Mouse (Mus musculus): ENCODE data around the gene Rnf180. TPM values are rescaled to one million over a fixed set of nuclear protein-coding genes. Genes with fewer than 3 reads are reported as not detected.

Rnf180 gene
- polyA plus RNA-seq, 3 experiments from 2014 or later, result not detected

GRCm38 (mm10) chr13:105250264-105250663 lies 44.4 kb downstream of the Rnf180 start:
- no peak for ATAC-seq

GRCm38 (mm10) chr13:105249599-105249998 lies 45.0 kb downstream of the Rnf180 start:
- no peak for ATAC-seq

GRCm38 (mm10) chr13:105247691-105248090 lies 46.9 kb downstream of the Rnf180 start:
- ATAC-seq, result no peak

- no peak for ATAC-seq
These were observed 53.8 kb downstream of the Rnf180 start for GRCm38 (mm10) chr13:105240810-105241209.

- no peak for ATAC-seq
These were observed 67.5 kb downstream of the Rnf180 start for GRCm38 (mm10) chr13:105227126-105227525.

GRCm38 (mm10) chr13:105224048-105224447 lies 70.6 kb downstream of the Rnf180 start:
- no peak for ATAC-seq

- no peak for ATAC-seq
These were observed 71.5 kb downstream of the Rnf180 start for GRCm38 (mm10) chr13:105223147-105223546.

- ATAC-seq, result no peak
These were observed 72.4 kb downstream of the Rnf180 start for GRCm38 (mm10) chr13:105222016-105222725.

GRCm38 (mm10) chr13:105210746-105211145 lies 83.9 kb downstream of the Rnf180 start:
- no peak for ATAC-seq

GRCm38 (mm10) chr13:105203851-105204250 lies 90.8 kb downstream of the Rnf180 start:
- ATAC-seq, result no peak

- no peak for ATAC-seq
These were observed 96.0 kb downstream of the Rnf180 start for GRCm38 (mm10) chr13:105198658-105199057.

GRCm38 (mm10) chr13:105198028-105198427 lies 96.6 kb downstream of the Rnf180 start:
- ATAC-seq, result no peak

GRCm38 (mm10) chr13:105193583-105193982 lies 101.0 kb downstream of the Rnf180 start:
- no peak for ATAC-seq

- ATAC-seq, result no peak
These were observed 105.9 kb downstream of the Rnf180 start for GRCm38 (mm10) chr13:105188730-105189129.

- no peak for ATAC-seq
These were observed 113.8 kb downstream of the Rnf180 start for GRCm38 (mm10) chr13:105180781-105181180.

- no peak for ATAC-seq
These were observed 129.2 kb downstream of the Rnf180 start for GRCm38 (mm10) chr13:105165441-105165840.

GRCm38 (mm10) chr13:105153955-105154354 lies 140.7 kb downstream of the Rnf180 start:
- ATAC-seq, result no peak

GRCm38 (mm10) chr13:105150006-105150405 lies 144.6 kb downstream of the Rnf180 start:
- ATAC-seq, result no peak

GRCm38 (mm10) chr13:105147795-105148418 lies 146.7 kb downstream of the Rnf180 start:
- ATAC-seq, result no peak

- no peak for ATAC-seq
These were observed 147.8 kb downstream of the Rnf180 start for GRCm38 (mm10) chr13:105146827-105147226.

GRCm38 (mm10) chr13:105139881-105140280 lies 154.7 kb downstream of the Rnf180 start:
- no peak for ATAC-seq

GRCm38 (mm10) chr13:105134397-105134796 lies 160.2 kb downstream of the Rnf180 start:
- ATAC-seq, result no peak

GRCm38 (mm10) chr13:105132776-105133175 lies 161.8 kb downstream of the Rnf180 start:
- ATAC-seq, result no peak

- ATAC-seq, result no peak
These were observed 162.2 kb downstream of the Rnf180 start for GRCm38 (mm10) chr13:105132370-105132769.

All from inflammation-experienced regulatory T-cells, adult 6 months (primary cell).